Mouse (Mus musculus) spleen, adult 2 months (tissue): Measurements from ENCODE around the gene Olfr728.

ENCODE experiments used
- CTCF ChIP-seq: fragments of 200-500 bp; IDR thresholded peaks from 2 replicates; pipeline ENCODE4 v1.5.1; 2011; ENCODE audit warnings: mild to moderate bottlenecking, inconsistent platforms; ENCODE audit not compliant: insufficient read depth, insufficient read length, insufficient replicate concordance; ENCODE audit errors: extremely low read depth
- POLR2A ChIP-seq: fragments of 200-500 bp; IDR thresholded peaks from 2 replicates; pipeline ENCODE4 v1.6.1; 2011; ENCODE audit warnings: low read depth, low read length, inconsistent platforms

GRCm38 (mm10) chr14:50090853-50091252, 51.6 kb downstream of the Olfr728 start, which contains the start of gene Olfr726:
- TF ChIP-seq CTCF, result no peak
- TF ChIP-seq POLR2A, result no peak
